Comparison of ENCODE assay signal across 23 mouse cellular contexts in the genomic region with DNA sequence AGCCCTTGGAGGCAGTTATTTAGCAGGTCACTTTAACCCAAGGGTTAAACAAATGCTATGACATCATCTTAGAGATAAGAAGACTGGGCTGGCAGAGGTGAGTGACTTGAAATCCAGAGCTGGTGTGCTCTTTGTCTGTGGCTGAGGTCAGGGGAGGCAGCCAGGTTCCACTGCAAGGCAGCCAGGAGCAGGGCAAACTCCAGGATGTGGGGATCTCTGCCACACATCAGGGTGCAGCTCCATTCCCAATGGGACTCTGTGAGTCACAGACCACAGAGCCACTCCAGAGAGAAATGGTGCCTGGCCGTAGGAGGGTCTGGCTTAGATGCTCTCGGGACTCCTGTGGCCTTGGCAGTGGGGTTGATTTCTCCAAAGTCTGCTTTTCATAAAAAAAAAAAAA. TPM values are rescaled to one million over a fixed set of nuclear protein-coding genes. Genes with fewer than 3 reads are reported as not detected.
A peak's percentile ranks its signal among the peaks of the same experiment; 100 is the strongest.
DNase-seq lines count a peak whose midpoint lies in the region; ATAC-seq and TF ChIP-seq lines count a peak whose summit lies in the region.
"Had no signal": no experiment of that assay in that cellular context is flagged by ENCODE, and none has a peak within 500 bp of the region (broad histone marks: within the 10 kb centered on the region; RNA-seq: fewer than 3 reads in every experiment).

No protein-coding gene starts in this region.

- ATAC-seq in heart, embryonic 13.5 days (ENCODE audit: extremely low read depth, insufficient number of reproducible peaks, low FRiP score, low TSS enrichment) = 0 out of 2 replicates have a peak, but pooled peaks have one; percentile 16
- ATAC-seq in intestine, postnatal 0 days = peak; percentile 34
- ATAC-seq in hindbrain, postnatal 0 days = no peak
- ATAC-seq: CD4-positive, CD25-positive, alpha-beta regulatory T cell, adult 4 months; forebrain, embryonic 16.5 days; Patski had no signal

- no peak for TF ChIP-seq RAD21 in MEL (IDR thresholded peaks at IDR 0.05; ENCODE audit: low read depth, low read length)

- no peaks in the 10 kb centered on the region for H3K79me2 ChIP-seq in MEL (ENCODE audit: control insufficient read depth, insufficient read depth, low read length, poor library complexity)

- no peak for TF ChIP-seq EP300 in MEL (IDR thresholded peaks at IDR 0.05; ENCODE audit: low read depth in 1 of 2, low read length in 2 of 2)

- no peaks in the 10 kb centered on the region for H3K9me3 ChIP-seq in heart, embryonic 13.5 days
- no peaks in the 10 kb centered on the region for H3K9me3 ChIP-seq in MEL (replicated peaks; ENCODE audit: insufficient read depth, low read length)
- no peaks in the 10 kb centered on the region for H3K9me3 ChIP-seq in intestine, postnatal 0 days (ENCODE audit: control insufficient read depth)
- H3K9me3 ChIP-seq in hindbrain, postnatal 0 days (ENCODE audit: low read length) = no peaks in the 10 kb centered on the region
- H3K9me3 ChIP-seq: heart, embryonic 15.5 days; kidney, embryonic 15.5 days; limb, embryonic 13.5 days; megakaryocyte, embryonic 14.5 days had no signal

- TF ChIP-seq CTCF in MEL (IDR thresholded peaks at IDR 0.05 in 2 of 3, conservative IDR thresholded peaks at IDR 0.05 in 1 of 3; ENCODE audit: control insufficient read depth in 1 of 3, insufficient read depth in 1 of 3, low read depth in 2 of 3, low read length in 3 of 3, poor library complexity in 1 of 3, severe bottlenecking in 1 of 3) = no peak
- TF ChIP-seq CTCF in intestine, postnatal 0 days (IDR thresholded peaks at IDR 0.05; ENCODE audit: low read depth) = no peak
- TF ChIP-seq CTCF in hindbrain, postnatal 0 days (IDR thresholded peaks at IDR 0.05; ENCODE audit: low read depth) = no peak

- no peaks in the 10 kb centered on the region for H3K36me3 ChIP-seq in heart, embryonic 13.5 days
- no peaks in the 10 kb centered on the region; a peak in 2 of 4 replicates for H3K36me3 ChIP-seq in MEL (ENCODE audit: control insufficient read depth in 1 of 2, insufficient read depth in 2 of 2, low read length in 2 of 2)
- no peaks in the 10 kb centered on the region for H3K36me3 ChIP-seq in intestine, postnatal 0 days (ENCODE audit: control insufficient read depth, insufficient read depth)
- no peaks in the 10 kb centered on the region for H3K36me3 ChIP-seq in hindbrain, postnatal 0 days (ENCODE audit: insufficient read depth, low read length)
- H3K36me3 ChIP-seq: heart, embryonic 15.5 days; kidney, embryonic 15.5 days; limb, embryonic 13.5 days had no signal

- no peak for DNase-seq in heart, postnatal 4 days
- DNase-seq in 3134 (ENCODE audit: extremely low read depth, insufficient read length, low spot score) = peak; percentile 81
- no peak for DNase-seq in MEL (ENCODE audit: low read depth, low spot score)
- no peak for DNase-seq in spleen, postnatal 4 days (ENCODE audit: low spot score in 2 of 2)
- DNase-seq in hindbrain, postnatal 0 days (ENCODE audit: low spot score) = no peak
- DNase-seq: cerebellum, postnatal 25 days; gastrocnemius, adult 2 months; right cerebral cortex, postnatal 4 days; thymus, postnatal 25 days had no signal

- 0 out of 2 replicates have a peak overlapping the region, but pooled peaks have one; percentile 20 for H3K27ac ChIP-seq in heart, embryonic 13.5 days (replicated peaks)
- H3K27ac ChIP-seq in MEL (ENCODE audit: control insufficient read depth, low read depth, low read length) = no peak overlapping the region
- peak overlapping the region; percentile 95 for H3K27ac ChIP-seq in intestine, postnatal 0 days (ENCODE audit: low read depth, low read length)
- no peak overlapping the region for H3K27ac ChIP-seq in hindbrain, postnatal 0 days
- H3K27ac ChIP-seq: gastrocnemius, adult 2 months; heart, embryonic 15.5 days; hindbrain, embryonic 14.5 days; kidney, embryonic 15.5 days; layer of hippocampus, adult 2 months; left cerebral cortex, adult 2 months; limb, embryonic 13.5 days had no signal

- H3K4me1 ChIP-seq in heart, embryonic 13.5 days = peaks cover 42% of the 10 kb centered on the region
- peaks cover 0 to 4% of the 10 kb centered on the region in 2 experiments; a peak in 1 of 4 replicates for H3K4me1 ChIP-seq in MEL (ENCODE audit: control insufficient read depth in 1 of 2, insufficient read depth in 2 of 2, low read length in 2 of 2)
- H3K4me1 ChIP-seq in intestine, postnatal 0 days (replicated peaks; ENCODE audit: control insufficient read depth, insufficient read depth, low read length) = peaks cover 5% of the 10 kb centered on the region; the same call in 1 of the 2 replicates
- H3K4me1 ChIP-seq in hindbrain, postnatal 0 days (ENCODE audit: insufficient read depth, low read length) = no peaks in the 10 kb centered on the region

- WGBS in heart, embryonic 13.5 days = 60% methylated on average over 2 of the region's 2 CpGs
- WGBS in intestine, postnatal 0 days = 46% methylated on average over 2 of the region's 2 CpGs
- 75% methylated on average over 2 of the region's 2 CpGs for WGBS in hindbrain, postnatal 0 days

- 0 out of 2 replicates have a peak overlapping the region, but pooled peaks have one; percentile 7 for H3K4me2 ChIP-seq in heart, embryonic 13.5 days
- no peak overlapping the region for H3K4me2 ChIP-seq in intestine, postnatal 0 days (replicated peaks; ENCODE audit: low read depth)
- H3K4me2 ChIP-seq in hindbrain, postnatal 0 days (ENCODE audit: low read depth, low read length) = no peak overlapping the region
- H3K4me2 ChIP-seq: heart, embryonic 15.5 days; hindbrain, embryonic 14.5 days; kidney, embryonic 15.5 days; limb, embryonic 13.5 days had no signal

- H3K4me3 ChIP-seq in heart, embryonic 13.5 days = no peak overlapping the region
- H3K4me3 ChIP-seq in MEL (ENCODE audit: control insufficient read depth in 1 of 2, insufficient read depth in 1 of 2, low read depth in 2 of 2, low read length in 2 of 2) = no peak overlapping the region
- H3K4me3 ChIP-seq in intestine, postnatal 0 days (ENCODE audit: low read depth, low read length) = no peak overlapping the region
- H3K4me3 ChIP-seq in hindbrain, postnatal 0 days (ENCODE audit: low read length) = no peak overlapping the region
- H3K4me3 ChIP-seq: gastrocnemius, adult 2 months; heart, embryonic 15.5 days; kidney, embryonic 15.5 days; layer of hippocampus, adult 2 months; left cerebral cortex, adult 2 months; limb, embryonic 13.5 days; megakaryocyte, embryonic 14.5 days had no signal

- H3K9ac ChIP-seq in heart, embryonic 13.5 days = peak overlapping the region; percentile 12; the same call in 1 of the 2 replicates
- no peak overlapping the region for H3K9ac ChIP-seq in MEL (ENCODE audit: control insufficient read depth, low read depth, low read length, poor library complexity, severe bottlenecking)
- H3K9ac ChIP-seq in intestine, postnatal 0 days (ENCODE audit: low read depth, low read length) = peak overlapping the region; percentile 26; the same call in 1 of the 2 replicates
- no peak overlapping the region; the same call in 1 of the 2 replicates for H3K9ac ChIP-seq in hindbrain, postnatal 0 days (replicated peaks; ENCODE audit: low read length)
- H3K9ac ChIP-seq: heart, embryonic 15.5 days; hindbrain, embryonic 14.5 days; kidney, embryonic 15.5 days; limb, embryonic 13.5 days had no signal

- H3K27me3 ChIP-seq in heart, embryonic 13.5 days (replicated peaks) = no peaks in the 10 kb centered on the region
- H3K27me3 ChIP-seq in MEL (ENCODE audit: control insufficient read depth in 1 of 2, insufficient read depth in 2 of 2, low read length in 2 of 2) = no peaks in the 10 kb centered on the region; a peak in 1 of 4 replicates
- no peaks in the 10 kb centered on the region for H3K27me3 ChIP-seq in intestine, postnatal 0 days (replicated peaks; ENCODE audit: control insufficient read depth, insufficient read depth, low read length)
- no peaks in the 10 kb centered on the region for H3K27me3 ChIP-seq in hindbrain, postnatal 0 days (ENCODE audit: insufficient read depth, low read length)
- H3K27me3 ChIP-seq: heart, embryonic 15.5 days; kidney, embryonic 15.5 days; limb, embryonic 13.5 days; Patski had no signal

- TF ChIP-seq POLR2A in MEL (IDR thresholded peaks at IDR 0.05; ENCODE audit: control insufficient read depth in 1 of 2, insufficient read depth in 1 of 2, low read depth in 1 of 2, low read length in 2 of 2, poor library complexity in 1 of 2) = no peak

TF ChIP-seq in MEL, 35 proteins besides CTCF, POLR2A, EP300 and RAD21:
- TF ChIP-seq TCF12 (IDR thresholded peaks at IDR 0.05; ENCODE audit: low read depth, low read length) = no peak
- TF ChIP-seq GATA1 (IDR thresholded peaks at IDR 0.05; ENCODE audit: low read depth, low read length) = 0 out of 2 replicates have a peak, but pooled peaks have one; percentile 20

RNA-seq across cellular contexts. Expression of a gene that starts 12.4 kb away (rescaled TPM):
- 2.4 and 3.4 TPM in 2 replicates for polyA plus RNA-seq in heart, embryonic 13.5 days (2015; fragmentation: Nextera tagmentation; extraction: Ambion mirVana)
- 1 to 10 TPM; 7.2 to 8.5 TPM for total RNA-seq in heart, postnatal 4 days (2021)
- 0.56 and 1.3 TPM in 2 replicates for total RNA-seq in MEL (2012; rRNA removed)
- 10 to 100 TPM in 1 of 2 experiments, not detected in 1; 15.7 TPM for polyA plus RNA-seq in MEL (2012; ENCODE audit: insufficient read depth in 1 of 2, insufficient read length in 2 of 2, low read depth in 1 of 2, low replicate concordance in 2 of 2, missing spikeins in 1 of 2)
- polyA plus RNA-seq in intestine, postnatal 0 days (2015; fragmentation: Nextera tagmentation; extraction: Ambion mirVana) = 33.7 and 39.3 TPM in 2 replicates
- 2.7 and 4.1 TPM in 2 replicates for total RNA-seq in hindbrain, postnatal 0 days (2014; rRNA removed)
- 1.0 and 1.6 TPM in 2 replicates for polyA plus RNA-seq in hindbrain, postnatal 0 days (2015; fragmentation: Nextera tagmentation; extraction: Ambion mirVana)
- total RNA-seq: monocyte, adult 5-6 weeks had no signal
- polyA plus RNA-seq: CD4-positive, CD25-positive, alpha-beta regulatory T cell, adult 4 months had no signal

RNA-seq across cellular contexts. Expression of a gene that starts 39.3 kb away (rescaled TPM):
- polyA plus RNA-seq in heart, embryonic 13.5 days (2015; fragmentation: Nextera tagmentation; extraction: Ambion mirVana) = not detected in 2 replicates
- total RNA-seq in heart, postnatal 4 days (2021) = not detected
- total RNA-seq in MEL (2012; rRNA removed) = not detected in 2 replicates
- polyA plus RNA-seq in MEL (2012; ENCODE audit: insufficient read depth in 1 of 2, insufficient read length in 2 of 2, low read depth in 1 of 2, low replicate concordance in 2 of 2, missing spikeins in 1 of 2) = not detected
- polyA plus RNA-seq in intestine, postnatal 0 days (2015; fragmentation: Nextera tagmentation; extraction: Ambion mirVana) = 0.08 TPM in 1 of 2 replicates, not detected in the other
- total RNA-seq in hindbrain, postnatal 0 days (2014; rRNA removed) = 10.9 and 16.6 TPM in 2 replicates
- 7.9 and 9.0 TPM in 2 replicates for polyA plus RNA-seq in hindbrain, postnatal 0 days (2015; fragmentation: Nextera tagmentation; extraction: Ambion mirVana)
- total RNA-seq: gastrocnemius, adult 2 months; monocyte, adult 5-6 weeks had no signal
- polyA plus RNA-seq: CD4-positive, CD25-positive, alpha-beta regulatory T cell, adult 4 months; heart, embryonic 15.5 days; liver, embryonic 16.5 days had no signal

RNA-seq across cellular contexts. Expression of a gene that starts 39.3 kb away (rescaled TPM):
- 0.05 TPM in 1 of 2 replicates, not detected in the other for polyA plus RNA-seq in heart, embryonic 13.5 days (2015; fragmentation: Nextera tagmentation; extraction: Ambion mirVana)
- not detected for total RNA-seq in heart, postnatal 4 days (2021)
- total RNA-seq in MEL (2012; rRNA removed) = not detected in 2 replicates
- not detected for polyA plus RNA-seq in MEL (2012; ENCODE audit: insufficient read depth in 1 of 2, insufficient read length in 2 of 2, low read depth in 1 of 2, low replicate concordance in 2 of 2, missing spikeins in 1 of 2)
- polyA plus RNA-seq in intestine, postnatal 0 days (2015; fragmentation: Nextera tagmentation; extraction: Ambion mirVana) = not detected in 2 replicates
- total RNA-seq in hindbrain, postnatal 0 days (2014; rRNA removed) = 2.0 and 4.8 TPM in 2 replicates
- polyA plus RNA-seq in hindbrain, postnatal 0 days (2015; fragmentation: Nextera tagmentation; extraction: Ambion mirVana) = 0.50 and 0.70 TPM in 2 replicates
- total RNA-seq: gastrocnemius, adult 2 months; monocyte, adult 5-6 weeks had no signal
- polyA plus RNA-seq: CD4-positive, CD25-positive, alpha-beta regulatory T cell, adult 4 months; heart, embryonic 15.5 days; liver, embryonic 16.5 days had no signal

Comparison
In these comparisons a context has a peak if more than half of its experiments do, and no peak if none do; other contexts are left out.
1. H3K27ac ChIP-seq: peak in heart, embryonic 13.5 days (single experiment) and intestine, postnatal 0 days (single experiment); none in MEL (single experiment) and hindbrain, postnatal 0 days (single experiment).
2. H3K9ac ChIP-seq: peak in heart, embryonic 13.5 days (single experiment) and intestine, postnatal 0 days (single experiment); none in MEL (single experiment) and hindbrain, postnatal 0 days (single experiment).